Mouse (Mus musculus) limb, embryonic 10.5 days (tissue): ENCODE results near the gene Blm. TPM values are rescaled to one million over a fixed set of nuclear protein-coding genes. Genes with fewer than 3 reads are reported as not detected.

Experiments used
- DNase-seq: peaks from one replicate; pipeline ENCODE4 v3.0.0-alpha.2; 2017; ENCODE audit warnings: low spot score
- H3K27ac ChIP-seq: fragments of 300-500 bp; sonication (generic); 2 replicates; pipeline ENCODE4 v1.5.1; 2016; ENCODE audit warnings: mild to moderate bottlenecking
- H3K27me3 ChIP-seq: fragments of 300-500 bp; sonication (generic); 2 replicates; pipeline ENCODE4 v1.6.1; 2016; ENCODE audit warnings: low read depth, mild to moderate bottlenecking; ENCODE audit not compliant: poor library complexity, severe bottlenecking
- H3K36me3 ChIP-seq: fragments of 300-500 bp; sonication (generic); 2 replicates; pipeline ENCODE4 v1.6.1; 2016; ENCODE audit warnings: mild to moderate bottlenecking, moderate library complexity
- H3K4me1 ChIP-seq: fragments of 300-500 bp; sonication (generic); 2 replicates; pipeline ENCODE4 v1.6.1; 2016
- H3K4me3 ChIP-seq: fragments of 300-500 bp; sonication (generic); 2 replicates; pipeline ENCODE4 v1.5.1; 2016; ENCODE audit warnings: mild to moderate bottlenecking, moderate library complexity
- H3K9me3 ChIP-seq: fragments of 300-500 bp; sonication (generic); replicated peaks from 2 replicates; pipeline ENCODE4 v1.6.1; 2016; ENCODE audit warnings: mild to moderate bottlenecking
- WGBS: fragments of 180-500 bp; shearing (Covaris S2); methylation state at CpG from one replicate; pipeline ENCODE4 v1.1.7; 2016; 5-methylcytosine and 5-hydroxymethylcytosine counted together
- polyA plus RNA-seq: library from polyadenylated mRNA; unstranded; fragments of >200 nt; fragmentation: Nextera tagmentation; extraction: Ambion mirVana; gene quantifications from 2 replicates; pipeline ENCODE4 v1.2.1, GENCODE M21; 2016

The Blm gene
- polyA plus RNA-seq, 1 experiment from 2014 or later = 58.2 TPM

DNA sequence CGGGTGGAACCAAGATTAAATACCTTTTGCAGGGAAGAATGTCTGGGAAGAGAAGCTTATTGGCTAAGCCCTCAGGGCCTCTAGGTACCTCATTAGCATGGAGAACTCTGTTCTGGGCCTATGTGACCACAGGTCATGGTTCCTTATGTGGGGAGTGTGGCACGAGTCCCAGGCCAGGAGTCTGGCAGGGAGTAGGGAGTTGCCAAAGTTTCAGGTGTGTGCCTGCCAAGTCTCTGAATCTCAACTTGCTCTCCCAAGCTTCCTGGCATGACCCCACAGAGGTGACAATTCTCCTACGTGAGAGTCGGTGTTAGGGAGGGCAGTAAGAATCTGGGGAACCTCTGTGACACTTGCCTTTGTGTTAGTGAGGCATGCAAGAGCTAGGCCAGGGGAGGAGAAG, 22.2 kb upstream of the Blm start:
- Histone ChIP-seq H3K27me3 (no peaks in the 10 kb centered on the region), H3K36me3 (no peaks in the 10 kb centered on the region), H3K9me3 (no peaks in the 10 kb centered on the region), H3K4me3 (no peak overlapping the region), H3K4me1 (peaks cover 26% of the 10 kb centered on the region), H3K27ac (no peak overlapping the region)
- 81% methylated on average over 4 of the region's 4 CpGs for WGBS
- DNase-seq = no peak

- H3K27ac ChIP-seq = no peak overlapping the region
- H3K27me3 ChIP-seq = no peaks in the 10 kb centered on the region
- H3K4me3 ChIP-seq = no peak overlapping the region
- H3K4me1 ChIP-seq = peaks cover 16% of the 10 kb centered on the region
- H3K9me3 ChIP-seq = no peaks in the 10 kb centered on the region
- H3K36me3 ChIP-seq = no peaks in the 10 kb centered on the region
- no peak for DNase-seq
- 94% methylated on average over 3 of the region's 3 CpGs for WGBS
These were observed 21.2 kb upstream of the Blm start for GRCm38 (mm10) chr7:80556166-80556565.

DNA sequence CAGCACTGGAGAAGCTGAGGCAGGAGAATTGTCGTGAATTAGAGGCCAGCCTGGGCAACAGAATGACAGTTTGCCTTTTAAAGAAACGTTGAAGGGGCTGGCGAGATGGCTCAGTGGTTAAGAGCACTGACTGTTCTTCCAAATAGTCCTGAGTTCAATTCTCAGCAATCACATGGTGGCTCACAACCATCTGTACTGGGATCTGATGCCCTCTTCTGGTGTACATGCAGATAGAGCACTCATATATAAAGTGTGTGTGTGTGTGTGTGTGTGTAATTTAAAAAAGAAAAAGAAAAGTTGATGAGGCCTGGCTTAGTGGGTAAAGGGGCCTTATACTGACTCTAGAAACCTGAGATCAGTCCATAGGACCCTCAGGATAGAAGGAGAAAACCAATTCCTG, 20.2 kb upstream of the Blm start:
- WGBS = 72% methylated on average over 3 of the region's 3 CpGs
- Histone ChIP-seq H3K36me3 (no peaks in the 10 kb centered on the region), H3K27ac (peak overlapping the region; percentile 22; the same call in 1 of the 2 replicates), H3K27me3 (no peaks in the 10 kb centered on the region), H3K9me3 (no peaks in the 10 kb centered on the region), H3K4me3 (no peak overlapping the region), H3K4me1 (peaks cover 11% of the 10 kb centered on the region; the same call in 1 of the 2 replicates)
- no peak for DNase-seq

DNA sequence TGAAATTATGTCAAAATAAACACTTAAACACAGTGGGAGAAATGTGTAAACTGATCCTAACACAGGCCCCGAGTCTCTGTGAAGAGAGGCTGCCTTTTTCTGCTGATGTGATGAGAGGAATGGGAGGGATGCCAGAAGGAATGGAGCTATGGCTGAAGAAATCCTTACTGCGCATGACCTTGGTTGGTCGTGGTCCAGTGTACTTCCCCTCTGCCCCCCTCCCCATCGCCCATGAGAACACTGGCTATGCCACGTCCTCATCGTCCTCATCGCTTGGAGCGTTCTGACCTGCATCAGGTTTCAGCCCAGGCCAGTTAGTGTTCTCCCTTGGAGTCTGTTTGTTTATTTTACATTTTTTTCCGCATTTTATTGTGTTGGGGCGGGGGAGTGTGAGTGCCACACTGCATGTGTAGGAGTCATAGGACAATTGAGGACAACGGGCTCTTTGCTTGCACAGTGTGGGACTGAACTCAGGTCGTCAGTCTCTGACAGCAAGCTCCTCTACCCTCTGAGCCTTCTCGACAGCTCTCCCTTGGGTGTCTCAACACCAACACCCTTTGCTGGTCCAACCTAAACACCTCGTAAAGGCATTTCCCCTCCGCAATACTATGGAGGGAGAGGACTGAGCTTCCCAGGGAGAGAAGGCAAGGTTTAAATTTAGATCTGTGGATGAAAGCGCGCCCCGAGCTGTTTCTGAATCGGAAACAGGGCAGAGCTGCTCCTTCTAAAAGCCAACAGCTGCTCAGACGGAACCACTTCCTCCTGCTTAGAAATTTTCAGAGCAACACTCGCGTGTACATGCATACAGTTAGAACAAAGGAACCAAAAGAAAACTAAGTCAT, 19.5 kb upstream of the Blm start:
- peaks cover 11% of the 10 kb centered on the region; the same call in 1 of the 2 replicates for H3K4me1 ChIP-seq
- DNase-seq = no peak
- H3K9me3 ChIP-seq = no peaks in the 10 kb centered on the region
- no peaks in the 10 kb centered on the region for H3K36me3 ChIP-seq
- WGBS = 78% methylated on average over 22 of the region's 22 CpGs
- peak overlapping the region; percentile 22; the same call in 1 of the 2 replicates for H3K27ac ChIP-seq
- H3K4me3 ChIP-seq = no peak overlapping the region
- H3K27me3 ChIP-seq = no peaks in the 10 kb centered on the region

GRCm38 (mm10) chr7:80548513-80549260, 13.8 kb upstream of the Blm start:
- no peak overlapping the region for H3K27ac ChIP-seq
- no peak for DNase-seq
- H3K4me3 ChIP-seq = no peak overlapping the region
- WGBS = 86% methylated on average over 7 of the region's 7 CpGs
- no peaks in the 10 kb centered on the region for H3K4me1 ChIP-seq
- H3K27me3 ChIP-seq = no peaks in the 10 kb centered on the region
- no peaks in the 10 kb centered on the region for H3K9me3 ChIP-seq
- H3K36me3 ChIP-seq = no peaks in the 10 kb centered on the region

- no peak overlapping the region for H3K27ac ChIP-seq
- WGBS = 89% methylated on average over 7 of the region's 7 CpGs
- no peaks in the 10 kb centered on the region for H3K36me3 ChIP-seq
- H3K9me3 ChIP-seq = no peaks in the 10 kb centered on the region
- DNase-seq = no peak
- H3K4me1 ChIP-seq = no peaks in the 10 kb centered on the region
- H3K27me3 ChIP-seq = no peaks in the 10 kb centered on the region
- H3K4me3 ChIP-seq = no peak overlapping the region
These were observed 7.4 kb upstream of the Blm start for GRCm38 (mm10) chr7:80542139-80542831.

- DNase-seq = no peak
- 0 out of 2 replicates have a peak, but pooled peaks cover under 1% of the 10 kb centered on the region for H3K4me1 ChIP-seq
- H3K36me3 ChIP-seq = no peaks in the 10 kb centered on the region
- 71% methylated on average over 5 of the region's 5 CpGs for WGBS
- no peaks in the 10 kb centered on the region for H3K9me3 ChIP-seq
- H3K4me3 ChIP-seq = no peak overlapping the region
- H3K27ac ChIP-seq = no peak overlapping the region
- no peaks in the 10 kb centered on the region for H3K27me3 ChIP-seq
These were observed 4.7 kb upstream of the Blm start for GRCm38 (mm10) chr7:80539581-80539980.

- no peaks in the 10 kb centered on the region for H3K9me3 ChIP-seq
- DNase-seq = no peak
- H3K36me3 ChIP-seq = no peaks in the 10 kb centered on the region
- H3K4me3 ChIP-seq = peak overlapping the region; percentile 88
- 1% methylated on average over 32 of the region's 32 CpGs for WGBS
- peaks cover 13% of the 10 kb centered on the region for H3K4me1 ChIP-seq
- H3K27ac ChIP-seq = peak overlapping the region; percentile 93
- no peaks in the 10 kb centered on the region for H3K27me3 ChIP-seq
These were observed 469 bp downstream of the Blm start for GRCm38 (mm10) chr7:80534291-80535008.

DNA sequence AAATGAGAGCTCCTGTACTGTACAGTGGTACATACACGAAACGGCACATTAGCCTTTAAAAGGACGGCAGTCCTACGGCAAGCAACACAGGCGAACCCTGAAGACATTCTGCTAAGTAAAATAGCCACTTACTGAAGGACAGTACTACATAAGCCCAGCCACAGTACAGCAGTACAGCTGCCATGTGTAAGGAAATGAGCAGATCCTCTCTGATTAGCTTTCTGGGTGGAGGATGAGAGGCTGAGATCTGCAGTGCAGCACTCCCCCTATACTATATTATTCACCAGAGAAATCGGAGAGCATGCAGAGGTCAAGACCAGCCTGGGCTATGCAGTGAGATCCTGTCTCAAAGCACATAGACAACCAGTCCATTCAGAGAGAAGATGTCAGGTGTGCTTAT, 3.8 kb downstream of the Blm start:
- H3K4me3 ChIP-seq = no peak overlapping the region
- no peaks in the 10 kb centered on the region for H3K9me3 ChIP-seq
- peaks cover 13% of the 10 kb centered on the region for H3K4me1 ChIP-seq
- H3K27ac ChIP-seq = no peak overlapping the region
- no peaks in the 10 kb centered on the region for H3K27me3 ChIP-seq
- peaks cover 9% of the 10 kb centered on the region for H3K36me3 ChIP-seq
- no peak for DNase-seq
- WGBS = 93% methylated on average over 6 of the region's 6 CpGs

- peaks cover 9% of the 10 kb centered on the region for H3K36me3 ChIP-seq
- WGBS = 91% methylated on average over 2 of the region's 2 CpGs
- H3K27ac ChIP-seq = no peak overlapping the region
- H3K27me3 ChIP-seq = no peaks in the 10 kb centered on the region
- no peak for DNase-seq
- no peak overlapping the region for H3K4me3 ChIP-seq
- no peaks in the 10 kb centered on the region for H3K9me3 ChIP-seq
- H3K4me1 ChIP-seq = peaks cover 13% of the 10 kb centered on the region
These were observed 4.3 kb downstream of the Blm start for GRCm38 (mm10) chr7:80530646-80531045.

DNA sequence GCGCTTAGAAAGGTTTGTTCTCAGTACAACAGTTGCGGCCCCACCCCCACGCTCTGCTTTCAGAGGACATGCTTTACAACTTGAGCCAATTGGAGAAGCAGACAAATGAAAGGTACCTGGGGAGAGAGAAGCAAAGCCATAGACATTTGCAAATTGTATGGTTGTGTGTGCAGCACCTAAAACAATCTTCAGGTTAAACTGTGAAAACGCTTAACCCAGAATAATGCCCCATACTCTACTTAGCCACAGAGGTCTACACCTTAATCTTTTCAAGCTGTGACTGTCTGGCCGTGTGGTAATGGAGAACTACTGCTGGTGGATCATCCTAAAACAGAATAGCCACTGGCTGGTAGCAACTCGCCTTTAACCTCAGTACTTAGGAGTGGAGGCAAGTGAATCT, 8.2 kb downstream of the Blm start:
- Histone ChIP-seq H3K27ac (no peak overlapping the region), H3K9me3 (no peaks in the 10 kb centered on the region), H3K27me3 (no peaks in the 10 kb centered on the region), H3K4me1 (no peaks in the 10 kb centered on the region), H3K4me3 (no peak overlapping the region), H3K36me3 (peaks cover 22% of the 10 kb centered on the region)
- 83% methylated on average over 6 of the region's 6 CpGs for WGBS
- no peak for DNase-seq

- H3K4me1 ChIP-seq = peaks cover 15% of the 10 kb centered on the region
- H3K36me3 ChIP-seq = peaks cover 73% of the 10 kb centered on the region
- DNase-seq = no peak
- no peaks in the 10 kb centered on the region for H3K27me3 ChIP-seq
- no peaks in the 10 kb centered on the region for H3K9me3 ChIP-seq
- H3K27ac ChIP-seq = no peak overlapping the region
- 90% methylated on average over 16 of the region's 16 CpGs for WGBS
- no peak overlapping the region for H3K4me3 ChIP-seq
These were observed 22.4 kb downstream of the Blm start for GRCm38 (mm10) chr7:80512408-80513085.
